Mouse (Mus musculus) myocyte (in vitro differentiated cells): ENCODE measurements around the gene Slc13a5.

Source experiments
- CEBPB ChIP-seq: IDR thresholded peaks from 2 replicates; pipeline ENCODE4 v1.6.1; 2011; ENCODE audit warnings: mild to moderate bottlenecking, moderate library complexity; ENCODE audit not compliant: poor library complexity, insufficient read depth, severe bottlenecking
- E2F4 ChIP-seq: IDR thresholded peaks from one replicate; pipeline ENCODE4 v1.6.1; 2011; ENCODE audit warnings: mild to moderate bottlenecking, control low read depth, moderate library complexity; ENCODE audit not compliant: insufficient read depth
- MAX ChIP-seq: IDR thresholded peaks from one replicate; pipeline ENCODE4 v1.6.1; 2011; ENCODE audit warnings: low read depth, mild to moderate bottlenecking, control low read depth
- MYOD1 ChIP-seq, 3 experiments: IDR thresholded peaks; one replicate each; pipeline ENCODE4 v1.6.1; 2011; ENCODE audit warnings: control low read depth in 2 of 3, low read depth in 2 of 3, mild to moderate bottlenecking in 2 of 3, moderate library complexity in 1 of 3; ENCODE audit not compliant: insufficient read length in 2 of 3, control insufficient read depth in 1 of 3
- POLR2A ChIP-seq: IDR thresholded peaks from one replicate; pipeline ENCODE4 v1.6.1; 2011; ENCODE audit warnings: low read depth, mild to moderate bottlenecking, control low read depth, moderate library complexity; ENCODE audit not compliant: insufficient read length
- POLR2AphosphoS2 ChIP-seq: IDR thresholded peaks from one replicate; pipeline ENCODE4 v1.6.1; 2011; ENCODE audit warnings: low read depth, control low read depth; ENCODE audit not compliant: insufficient read length
- USF1 ChIP-seq: IDR thresholded peaks from one replicate; pipeline ENCODE4 v1.6.1; 2011; ENCODE audit warnings: low read depth, mild to moderate bottlenecking, control low read depth, moderate library complexity

- no peak for TF ChIP-seq USF1
- no peak for TF ChIP-seq POLR2A
- TF ChIP-seq MYOD1 (IDR thresholded peaks at IDR 0.05; ENCODE audit: control insufficient read depth in 1 of 3, insufficient read length in 2 of 3, low read depth in 2 of 3): no peak
- TF ChIP-seq POLR2AphosphoS2: no peak
- TF ChIP-seq MAX: no peak
- no peak for TF ChIP-seq E2F4
- no peak for TF ChIP-seq CEBPB
These were observed 44.5 kb upstream of the Slc13a5 start for GRCm38 (mm10) chr11:72311355-72312001.
